Mouse (Mus musculus) lung, postnatal 0 days (tissue): Measurements from ENCODE around the gene Ina.

ENCODE experiments used
- CTCF ChIP-seq: IDR thresholded peaks from 2 replicates; pipeline ENCODE4 v1.5.1; 2016; ENCODE audit warnings: antibody characterized with exemption, mild to moderate bottlenecking
- EP300 ChIP-seq: IDR thresholded peaks from 2 replicates; pipeline ENCODE4 v1.6.1; 2016; ENCODE audit warnings: antibody characterized with exemption, mild to moderate bottlenecking, control low read depth

GRCm38 (mm10) chr19:47013340-47014158 lies 949 bp upstream of the Ina start:
- TF ChIP-seq CTCF, result no peak
- no peak for TF ChIP-seq EP300
